Mouse (Mus musculus) hindbrain, embryonic 16.5 days (tissue): ENCODE results near the gene Rabl6. TPM values are rescaled to one million over a fixed set of nuclear protein-coding genes. Genes with fewer than 3 reads are reported as not detected.

Source experiments
- ATAC-seq: fragments of 200-750 bp; cut with Nextera tagmentation; 2 replicates; pipeline ENCODE4 v1.8.0; 2017; ENCODE audit warnings: moderate TSS enrichment, moderate library complexity
- H3K27ac ChIP-seq: fragments of 300-500 bp; sonication (generic); 2 replicates; pipeline ENCODE4 v1.5.1; 2014; ENCODE audit warnings: low read depth, mild to moderate bottlenecking, control low read depth, low read length, moderate library complexity
- H3K27me3 ChIP-seq: fragments of 300-500 bp; sonication (generic); replicated peaks from 2 replicates; pipeline ENCODE4 v1.6.1; 2014; ENCODE audit warnings: low read length; ENCODE audit not compliant: control insufficient read depth, insufficient read depth
- H3K36me3 ChIP-seq: fragments of 300-500 bp; sonication (generic); 2 replicates; pipeline ENCODE4 v1.6.1; 2014; ENCODE audit warnings: mild to moderate bottlenecking, low read length, moderate library complexity, mixed read lengths; ENCODE audit not compliant: control insufficient read depth, insufficient read depth
- H3K4me1 ChIP-seq: fragments of 300-500 bp; sonication (generic); 2 replicates; pipeline ENCODE4 v1.6.1; 2014; ENCODE audit warnings: low read depth, low read length; ENCODE audit not compliant: control insufficient read depth, insufficient read depth
- H3K4me2 ChIP-seq: fragments of 300-500 bp; sonication (generic); 2 replicates; pipeline ENCODE4 v1.6.1; 2014; ENCODE audit warnings: mild to moderate bottlenecking, low read length, control low read depth, moderate library complexity
- H3K4me3 ChIP-seq: fragments of 300-500 bp; sonication (generic); 2 replicates; pipeline ENCODE4 v1.5.1; 2014; ENCODE audit warnings: mild to moderate bottlenecking, low read length, control low read depth, moderate library complexity
- H3K9ac ChIP-seq: fragments of 300-500 bp; sonication (generic); 2 replicates; pipeline ENCODE4 v1.6.1; 2014; ENCODE audit warnings: low read depth, mild to moderate bottlenecking, control low read depth, low read length, moderate library complexity
- H3K9me3 ChIP-seq: fragments of 300-500 bp; sonication (generic); 2 replicates; pipeline ENCODE4 v1.6.1; 2014; ENCODE audit warnings: mild to moderate bottlenecking, low read length, moderate library complexity; ENCODE audit not compliant: control insufficient read depth
- WGBS: fragments of 180-500 bp; shearing (Covaris S2); extraction: QIAGEN DNeasy Blood & Tissue Kit; methylation state at CpG from one replicate; pipeline ENCODE4 v1.1.7; 2014; 5-methylcytosine and 5-hydroxymethylcytosine counted together
- polyA plus RNA-seq: library from polyadenylated mRNA; unstranded; fragments of >200 nt; fragmentation: Nextera tagmentation; extraction: Ambion mirVana; gene quantifications from 2 replicates; pipeline ENCODE4 v1.2.1, GENCODE M21; 2015

Rabl6 gene
- polyA plus RNA-seq, 1 experiment from 2014 or later: 65.3 TPM

- no peaks in the 10 kb centered on the region for H3K27me3 ChIP-seq
- peak; percentile 63 for ATAC-seq
- H3K9me3 ChIP-seq: no peaks in the 10 kb centered on the region
- WGBS: 14% methylated on average over 26 of the region's 43 CpGs
- H3K4me1 ChIP-seq: peaks cover 5% of the 10 kb centered on the region
- no peaks in the 10 kb centered on the region for H3K36me3 ChIP-seq
- H3K4me3 ChIP-seq: peak overlapping the region; percentile 57
- H3K27ac ChIP-seq: peak overlapping the region; percentile 35; the same call in 1 of the 2 replicates
- peak overlapping the region; percentile 62 for H3K4me2 ChIP-seq
- H3K9ac ChIP-seq: peak overlapping the region; percentile 74
Observed at GRCm38 (mm10) chr2:25545996-25546810, 62.1 kb downstream of the Rabl6 start.

- H3K27ac ChIP-seq: no peak overlapping the region
- H3K4me1 ChIP-seq: peaks cover 5% of the 10 kb centered on the region
- no peak overlapping the region for H3K4me2 ChIP-seq
- ATAC-seq: no peak
- H3K9me3 ChIP-seq: no peaks in the 10 kb centered on the region
- H3K36me3 ChIP-seq: no peaks in the 10 kb centered on the region
- no peaks in the 10 kb centered on the region for H3K27me3 ChIP-seq
- WGBS: 89% methylated on average over 10 of the region's 10 CpGs
- H3K4me3 ChIP-seq: no peak overlapping the region
- no peak overlapping the region for H3K9ac ChIP-seq
Observed at GRCm38 (mm10) chr2:25541644-25542367, 66.5 kb downstream of the Rabl6 start.

GRCm38 (mm10) chr2:25540541-25540948 is 67.8 kb downstream of the Rabl6 start:
- 98% methylated on average over 4 of the region's 4 CpGs for WGBS
- no peak for ATAC-seq
- H3K4me1 ChIP-seq: no peaks in the 10 kb centered on the region
- no peaks in the 10 kb centered on the region for H3K9me3 ChIP-seq
- no peak overlapping the region for H3K27ac ChIP-seq
- no peaks in the 10 kb centered on the region for H3K27me3 ChIP-seq
- H3K9ac ChIP-seq: no peak overlapping the region
- no peak overlapping the region for H3K4me2 ChIP-seq
- no peaks in the 10 kb centered on the region for H3K36me3 ChIP-seq
- H3K4me3 ChIP-seq: no peak overlapping the region

GRCm38 (mm10) chr2:25536531-25536930 is 71.8 kb downstream of the Rabl6 start:
- H3K27me3 ChIP-seq: no peaks in the 10 kb centered on the region
- no peak overlapping the region for H3K4me2 ChIP-seq
- H3K9ac ChIP-seq: no peak overlapping the region
- H3K9me3 ChIP-seq: no peaks in the 10 kb centered on the region
- H3K27ac ChIP-seq: no peak overlapping the region
- ATAC-seq: no peak
- no peaks in the 10 kb centered on the region for H3K36me3 ChIP-seq
- H3K4me3 ChIP-seq: no peak overlapping the region
- H3K4me1 ChIP-seq: no peaks in the 10 kb centered on the region
- 92% methylated on average over 8 of the region's 8 CpGs for WGBS

- 97% methylated on average over 2 of the region's 2 CpGs for WGBS
- Histone ChIP-seq H3K27ac (no peak overlapping the region), H3K27me3 (no peaks in the 10 kb centered on the region), H3K4me2 (no peak overlapping the region), H3K9ac (no peak overlapping the region), H3K9me3 (no peaks in the 10 kb centered on the region), H3K4me3 (no peak overlapping the region), H3K4me1 (no peaks in the 10 kb centered on the region), H3K36me3 (peaks cover 2% of the 10 kb centered on the region; the same call in 1 of the 2 replicates)
- ATAC-seq: no peak
Observed at GRCm38 (mm10) chr2:25534866-25535182, 73.5 kb downstream of the Rabl6 start.

GRCm38 (mm10) chr2:25534178-25534865 is 74.0 kb downstream of the Rabl6 start:
- H3K9ac ChIP-seq: no peak overlapping the region
- peak; percentile 70; the same call in 1 of the 2 replicates for ATAC-seq
- H3K4me2 ChIP-seq: no peak overlapping the region
- H3K4me1 ChIP-seq: no peaks in the 10 kb centered on the region
- H3K36me3 ChIP-seq: peaks cover 4% of the 10 kb centered on the region; the same call in 1 of the 2 replicates
- no peak overlapping the region for H3K4me3 ChIP-seq
- H3K27me3 ChIP-seq: no peaks in the 10 kb centered on the region
- H3K27ac ChIP-seq: no peak overlapping the region
- WGBS: 96% methylated on average over 3 of the region's 3 CpGs
- no peaks in the 10 kb centered on the region for H3K9me3 ChIP-seq

- no peak overlapping the region for H3K4me2 ChIP-seq
- no peak for ATAC-seq
- no peak overlapping the region for H3K27ac ChIP-seq
- H3K4me1 ChIP-seq: no peaks in the 10 kb centered on the region
- no peak overlapping the region for H3K9ac ChIP-seq
- no peaks in the 10 kb centered on the region for H3K9me3 ChIP-seq
- WGBS: 92% methylated on average over 2 of the region's 2 CpGs
- H3K4me3 ChIP-seq: no peak overlapping the region
- peaks cover 5% of the 10 kb centered on the region; the same call in 1 of the 2 replicates for H3K36me3 ChIP-seq
- no peaks in the 10 kb centered on the region for H3K27me3 ChIP-seq
Observed at GRCm38 (mm10) chr2:25533707-25534106, 74.6 kb downstream of the Rabl6 start.
